Mouse (Mus musculus): ENCODE data around the gene Dlx6. TPM values are rescaled to one million over a fixed set of nuclear protein-coding genes. Genes with fewer than 3 reads are reported as not detected.

Gene Dlx6
- polyA plus RNA-seq, 1 experiment = not detected

GRCm38 (mm10) chr6:6914849-6915525 lies 51.9 kb downstream of the Dlx6 start:
- no peak overlapping the region for H3ac ChIP-seq (ENCODE audit: control insufficient read depth, insufficient read length, low read depth)
- peaks cover 3% of the 10 kb centered on the region for H3K27me3 ChIP-seq (ENCODE audit: control insufficient read depth, insufficient read depth, insufficient read length)
- H3K79me2 ChIP-seq (ENCODE audit: control insufficient read depth, insufficient read depth) = no peaks in the 10 kb centered on the region
- H3K79me3 ChIP-seq (ENCODE audit: low read depth) = no peaks in the 10 kb centered on the region
- TF ChIP-seq USF1 (IDR thresholded peaks at IDR 0.05; ENCODE audit: low read depth) = no peak
- no peak for TF ChIP-seq CEBPB (IDR thresholded peaks at IDR 0.05; ENCODE audit: low read depth)
- no peak for TF ChIP-seq MYOG (IDR thresholded peaks at IDR 0.05; ENCODE audit: control insufficient read depth, extremely low read depth, insufficient read length)
- TF ChIP-seq MYOD1 (IDR thresholded peaks at IDR 0.05; ENCODE audit: control insufficient read depth, insufficient read length, low read depth) = no peak
- TF ChIP-seq MAX (IDR thresholded peaks at IDR 0.05) = no peak
- no peak for TF ChIP-seq CTCF (IDR thresholded peaks at IDR 0.05; ENCODE audit: control insufficient read depth, insufficient read depth, insufficient read length)
- TF ChIP-seq FOSL1 (IDR thresholded peaks at IDR 0.05; ENCODE audit: insufficient read depth, low read length, poor library complexity, severe bottlenecking) = no peak
- H3K36me3 ChIP-seq (ENCODE audit: control insufficient read depth, insufficient read depth) = no peaks in the 10 kb centered on the region
- H3K4me3 ChIP-seq (ENCODE audit: insufficient read depth, poor library complexity, severe bottlenecking) = no peak overlapping the region

- H3K4me3 ChIP-seq (ENCODE audit: insufficient read depth, poor library complexity, severe bottlenecking) = no peak overlapping the region
- TF ChIP-seq CEBPB (IDR thresholded peaks at IDR 0.05; ENCODE audit: low read depth) (no peak), MAX (IDR thresholded peaks at IDR 0.05) (no peak), USF1 (IDR thresholded peaks at IDR 0.05; ENCODE audit: low read depth) (no peak), CTCF (IDR thresholded peaks at IDR 0.05; ENCODE audit: control insufficient read depth, insufficient read depth, insufficient read length) (no peak), MYOD1 (IDR thresholded peaks at IDR 0.05; ENCODE audit: control insufficient read depth, insufficient read length, low read depth) (no peak)
- H3K27me3 ChIP-seq (ENCODE audit: control insufficient read depth, insufficient read depth, insufficient read length) = peaks cover 3% of the 10 kb centered on the region
- H3K36me3 ChIP-seq (ENCODE audit: control insufficient read depth, insufficient read depth) = no peaks in the 10 kb centered on the region
- H3K79me2 ChIP-seq (ENCODE audit: control insufficient read depth, insufficient read depth) = no peaks in the 10 kb centered on the region
- no peaks in the 10 kb centered on the region for H3K79me3 ChIP-seq (ENCODE audit: low read depth)
- H3ac ChIP-seq (ENCODE audit: control insufficient read depth, insufficient read length, low read depth) = no peak overlapping the region
These were observed 52.4 kb downstream of the Dlx6 start for GRCm38 (mm10) chr6:6915526-6915915.

- no peaks in the 10 kb centered on the region for H3K36me3 ChIP-seq (ENCODE audit: control insufficient read depth, insufficient read depth)
- peaks cover 3% of the 10 kb centered on the region for H3K27me3 ChIP-seq (ENCODE audit: control insufficient read depth, insufficient read depth, insufficient read length)
- H3K79me2 ChIP-seq (ENCODE audit: control insufficient read depth, insufficient read depth) = no peaks in the 10 kb centered on the region
- TF ChIP-seq CEBPB (IDR thresholded peaks at IDR 0.05; ENCODE audit: low read depth) (no peak), MYOD1 (IDR thresholded peaks at IDR 0.05; ENCODE audit: control insufficient read depth, insufficient read length, low read depth) (no peak), USF1 (IDR thresholded peaks at IDR 0.05; ENCODE audit: low read depth) (no peak), CTCF (IDR thresholded peaks at IDR 0.05; ENCODE audit: control insufficient read depth, insufficient read depth, insufficient read length) (no peak), FOSL1 (IDR thresholded peaks at IDR 0.05; ENCODE audit: insufficient read depth, low read length, poor library complexity, severe bottlenecking) (no peak), MYOG (IDR thresholded peaks at IDR 0.05; ENCODE audit: control insufficient read depth, extremely low read depth, insufficient read length) (no peak), MAX (IDR thresholded peaks at IDR 0.05) (no peak)
- no peak overlapping the region for H3K4me3 ChIP-seq (ENCODE audit: insufficient read depth, poor library complexity, severe bottlenecking)
- no peaks in the 10 kb centered on the region for H3K79me3 ChIP-seq (ENCODE audit: low read depth)
- H3ac ChIP-seq (ENCODE audit: control insufficient read depth, insufficient read length, low read depth) = no peak overlapping the region
These were observed 54.2 kb downstream of the Dlx6 start for GRCm38 (mm10) chr6:6917334-6917733.

Other genes starting within 250 kb of the Dlx6 start
- gene Dlx5, start 18.8 kb downstream of the Dlx6 start, polyA plus RNA-seq (2012; fragmentation: generic; extraction: Trizol) = not detected
- gene Sdhaf3, start 92.7 kb downstream of the Dlx6 start, polyA plus RNA-seq (2012; fragmentation: generic; extraction: Trizol) = 1.3 TPM